Mouse (Mus musculus): ENCODE data around the gene Ogfod3.
A peak's percentile ranks its signal among the peaks of the same experiment; 100 is the strongest.

Gene Ogfod3

GRCm38 (mm10) chr11:121204161-121205006 lies at the start of gene Ogfod3, which contains the start of gene Hexdc:
Gene Ogfod3, minus strand, starts transcription at chr11:121204711.
Gene Hexdc, plus strand, starts transcription at chr11:121204433.
- peak; percentile 100 for DNase-seq

- DNase-seq = no peak
Observed at GRCm38 (mm10) chr11:121250196-121250595, 45.7 kb upstream of the Ogfod3 start.

- DNase-seq = no peak
Observed at GRCm38 (mm10) chr11:121239669-121240068, 35.2 kb upstream of the Ogfod3 start.

- no peak for DNase-seq
Observed at GRCm38 (mm10) chr11:121237345-121238128, 33.0 kb upstream of the Ogfod3 start.

- peak; percentile 100 for DNase-seq
Observed at GRCm38 (mm10) chr11:121236564-121237344, 32.2 kb upstream of the Ogfod3 start, which contains the start of gene Narf. Gene Narf, plus strand, starts transcription at chr11:121237253.

- DNase-seq = no peak
Observed at GRCm38 (mm10) chr11:121235475-121236238, 31.1 kb upstream of the Ogfod3 start.

GRCm38 (mm10) chr11:121232706-121233105 lies 28.2 kb upstream of the Ogfod3 start:
- DNase-seq = no peak

GRCm38 (mm10) chr11:121231628-121232291 lies 27.2 kb upstream of the Ogfod3 start:
- DNase-seq = peak; percentile 95

- DNase-seq = no peak
Observed at GRCm38 (mm10) chr11:121231191-121231590, 26.7 kb upstream of the Ogfod3 start.

- peak; percentile 99 for DNase-seq
Observed at GRCm38 (mm10) chr11:121229018-121229439, 24.5 kb upstream of the Ogfod3 start, which contains the start of gene Cybc1. Gene Cybc1, minus strand, starts transcription at chr11:121229322.

GRCm38 (mm10) chr11:121228129-121229017 lies 23.9 kb upstream of the Ogfod3 start:
- peak; percentile 91 for DNase-seq

- DNase-seq = peak; percentile 82
Observed at GRCm38 (mm10) chr11:121221321-121222010, 17.0 kb upstream of the Ogfod3 start.

GRCm38 (mm10) chr11:121220771-121221170 lies 16.3 kb upstream of the Ogfod3 start:
- peak; percentile 86 for DNase-seq

GRCm38 (mm10) chr11:121219776-121220175 lies 15.3 kb upstream of the Ogfod3 start:
- DNase-seq = peak; percentile 87

GRCm38 (mm10) chr11:121216831-121217230 lies 12.3 kb upstream of the Ogfod3 start:
- no peak for DNase-seq

- no peak for DNase-seq
Observed at GRCm38 (mm10) chr11:121203859-121204160, 701 bp downstream of the Ogfod3 start.

GRCm38 (mm10) chr11:121201436-121202198 lies 2.9 kb downstream of the Ogfod3 start:
- no peak for DNase-seq

GRCm38 (mm10) chr11:121200781-121201180 lies 3.7 kb downstream of the Ogfod3 start:
- no peak for DNase-seq

- no peak for DNase-seq
Observed at GRCm38 (mm10) chr11:121199851-121200250, 4.7 kb downstream of the Ogfod3 start.
